Mouse (Mus musculus): ENCODE measurements at regions not wholly inside any gene's neighbourhood (a gene's known extent, or its start where the extent isn't known, plus 50 kb on each side); places are given as distances from the start of the nearest gene placed in this dataset.

DNA sequence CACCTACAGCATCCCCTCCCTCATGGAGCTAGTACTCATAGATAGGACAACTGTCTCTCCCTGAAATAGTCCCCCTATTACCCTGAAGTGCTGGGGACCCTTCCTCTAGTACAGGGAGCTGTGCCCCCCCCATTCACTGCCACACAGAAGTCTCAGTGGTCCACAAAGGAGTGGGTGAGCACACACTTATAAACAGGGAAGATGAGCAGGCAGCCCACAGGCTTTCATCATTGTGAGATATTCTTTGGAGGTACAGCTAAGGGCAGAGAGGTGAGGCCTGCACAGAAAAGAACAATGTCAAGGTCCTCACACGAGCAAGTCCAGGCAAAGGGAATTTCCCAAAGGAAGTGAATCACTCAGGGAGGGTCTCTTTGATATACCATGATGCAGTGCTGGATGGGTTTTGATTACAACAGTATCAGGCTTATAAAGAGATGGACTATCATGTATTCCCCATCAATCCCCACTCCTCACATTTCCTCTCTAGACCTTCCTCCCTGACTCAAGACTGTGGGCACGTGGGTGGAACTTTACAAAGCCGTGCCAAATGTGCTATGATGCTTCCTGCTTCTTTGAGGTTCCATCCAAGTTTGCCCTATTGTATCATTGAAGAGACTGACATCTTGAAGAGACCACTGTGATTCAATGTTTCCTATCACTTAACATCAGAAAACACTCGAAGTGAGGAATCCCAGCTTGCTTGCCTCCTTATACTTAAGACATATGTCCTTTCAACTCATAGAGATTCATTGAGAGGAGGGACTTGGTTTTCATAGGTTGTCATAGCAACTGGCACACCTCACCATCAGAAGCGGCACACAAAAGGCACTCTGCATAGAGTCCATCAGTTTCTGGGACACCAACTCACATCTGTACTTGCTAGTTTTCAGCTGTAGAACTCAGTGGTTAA is 104.2 kb upstream of the Bcl6 start:
- Histone ChIP-seq H3K27me3 (ENCODE audit: control insufficient read depth, insufficient read depth, low read length) (no peaks in the 10 kb centered on the region), H3K9me3 (replicated peaks; ENCODE audit: control insufficient read depth, low read length) (no peaks in the 10 kb centered on the region), H3K27ac (ENCODE audit: low read depth) (no peak overlapping the region), H3K4me1 (ENCODE audit: control insufficient read depth, insufficient read depth) (no peaks in the 10 kb centered on the region), H3K36me3 (replicated peaks; ENCODE audit: control insufficient read depth, insufficient read depth, low read length) (no peaks in the 10 kb centered on the region), H3K9ac (replicated peaks; ENCODE audit: low read depth, low read length) (no peak overlapping the region), H3K4me2 (ENCODE audit: low read depth, low read length) (no peak overlapping the region), H3K4me3 (ENCODE audit: low read depth, low read length) (no peak overlapping the region)
- DNase-seq (ENCODE audit: low spot score) (no peak), ATAC-seq (ENCODE audit: insufficient read depth, low read depth) (no peak)
- TF ChIP-seq CTCF (IDR thresholded peaks at IDR 0.05; ENCODE audit: low read depth) (no peak), EP300 (IDR thresholded peaks at IDR 0.05; ENCODE audit: low read depth) (no peak)
- WGBS: 70% methylated on average over 5 of the region's 5 CpGs

DNA sequence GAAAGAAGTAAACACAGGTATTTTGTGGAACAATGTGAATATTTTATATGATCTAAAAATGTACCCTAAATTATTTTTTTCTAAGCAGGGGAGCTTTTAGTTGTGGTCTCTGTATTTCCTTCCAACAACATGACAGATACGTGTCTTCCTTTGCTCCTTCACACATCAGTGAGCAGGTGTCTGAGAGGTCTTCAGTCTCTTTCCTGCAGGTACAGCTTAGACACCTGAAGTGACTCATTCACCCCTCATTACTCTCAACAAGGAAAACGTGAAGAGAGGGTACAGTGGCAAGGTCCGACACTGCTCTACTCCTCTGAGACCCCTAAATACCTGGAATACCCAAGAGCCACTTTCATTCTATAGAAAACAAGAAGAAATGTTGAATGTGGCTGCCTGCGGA is 103.5 kb upstream of the Bcl6 start:
- H3K4me3 ChIP-seq (ENCODE audit: low read depth, low read length): no peak overlapping the region
- TF ChIP-seq CTCF (IDR thresholded peaks at IDR 0.05; ENCODE audit: low read depth): no peak
- no peak for TF ChIP-seq EP300 (IDR thresholded peaks at IDR 0.05; ENCODE audit: low read depth)

DNA sequence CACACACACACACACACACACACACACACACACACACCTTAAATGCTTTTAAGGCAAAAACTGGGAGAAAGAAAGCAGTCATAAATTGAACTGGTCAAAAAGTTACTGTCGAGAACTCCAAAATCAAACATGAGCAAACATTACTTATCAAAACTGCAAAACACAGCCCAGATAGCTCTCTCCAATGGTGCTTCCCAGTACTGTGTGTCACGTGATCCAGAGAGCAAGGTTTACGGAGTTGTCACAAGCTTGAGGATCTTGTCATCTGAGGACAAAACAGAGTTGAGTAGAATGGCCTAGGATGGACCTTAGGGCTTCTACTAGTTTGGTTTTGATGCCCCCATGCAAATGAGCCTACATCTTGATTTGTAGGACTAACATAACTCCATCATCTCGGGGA is 102.3 kb upstream of the Bcl6 start:
- ATAC-seq (ENCODE audit: insufficient read depth, low read depth): no peak

More for the DNA sequence above, 103.5 kb upstream of the Bcl6 start:
- ATAC-seq (ENCODE audit: insufficient read depth, low read depth) (no peak), DNase-seq (ENCODE audit: low spot score) (no peak)
- H3K27ac ChIP-seq (ENCODE audit: low read depth): no peak overlapping the region
- no peaks in the 10 kb centered on the region for H3K36me3 ChIP-seq (replicated peaks; ENCODE audit: control insufficient read depth, insufficient read depth, low read length)
- H3K9me3 ChIP-seq (replicated peaks; ENCODE audit: control insufficient read depth, low read length): no peaks in the 10 kb centered on the region
- no peak overlapping the region for H3K4me2 ChIP-seq (ENCODE audit: low read depth, low read length)
- no peaks in the 10 kb centered on the region for H3K27me3 ChIP-seq (ENCODE audit: control insufficient read depth, insufficient read depth, low read length)
- WGBS: 85% methylated on average over 4 of the region's 4 CpGs
- H3K9ac ChIP-seq (replicated peaks; ENCODE audit: low read depth, low read length): no peak overlapping the region
- no peaks in the 10 kb centered on the region for H3K4me1 ChIP-seq (ENCODE audit: control insufficient read depth, insufficient read depth)

DNA sequence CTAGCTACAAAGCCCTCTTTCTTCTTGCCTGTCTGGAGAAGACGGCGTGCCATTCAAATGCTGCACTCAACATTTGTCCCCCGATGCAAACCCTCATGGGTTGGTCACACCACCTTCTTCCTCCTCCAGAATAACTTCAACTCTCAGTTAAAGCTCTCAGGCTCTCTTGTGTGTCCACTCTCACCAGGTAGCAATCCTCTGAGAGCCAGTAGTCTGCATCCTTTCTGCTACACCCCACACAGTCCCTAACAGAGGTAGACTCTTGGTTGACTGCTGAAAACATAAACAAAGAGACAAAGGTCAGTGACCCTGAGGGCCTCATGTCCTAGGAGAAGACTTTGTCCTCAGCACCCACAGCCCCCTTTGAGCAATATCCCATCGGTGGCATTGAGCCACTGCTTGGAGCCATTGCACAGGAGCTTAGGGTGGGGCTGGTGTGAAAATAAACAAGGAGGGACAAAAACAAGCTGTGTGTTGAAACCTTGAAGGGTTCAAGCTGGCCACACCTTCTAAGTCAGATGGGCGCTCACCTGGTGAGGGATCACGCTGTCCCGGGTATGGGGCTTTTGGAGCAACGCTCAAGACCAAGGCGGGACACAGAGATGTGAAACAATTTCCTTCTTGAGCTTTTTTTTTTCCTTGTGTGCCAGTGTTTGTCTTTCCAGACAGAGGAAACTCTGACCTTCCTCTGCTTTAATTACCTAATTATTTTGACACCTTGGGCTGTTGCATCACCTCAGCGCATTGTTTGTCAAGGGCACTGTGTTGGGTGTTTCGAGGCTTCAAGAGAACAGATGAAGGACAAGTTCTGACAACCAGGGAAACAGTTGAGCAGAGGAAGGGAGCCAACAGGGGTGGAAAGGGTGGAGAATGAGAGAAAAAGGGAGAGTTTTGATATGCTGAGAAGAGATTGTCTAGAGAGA is 101.4 kb upstream of the Bcl6 start:
- Histone ChIP-seq H3K36me3 (replicated peaks; ENCODE audit: control insufficient read depth, insufficient read depth, low read length) (no peaks in the 10 kb centered on the region), H3K9ac (replicated peaks; ENCODE audit: low read depth, low read length) (no peak overlapping the region), H3K4me3 (ENCODE audit: low read depth, low read length) (no peak overlapping the region), H3K4me1 (ENCODE audit: control insufficient read depth, insufficient read depth) (no peaks in the 10 kb centered on the region), H3K27ac (ENCODE audit: low read depth) (no peak overlapping the region), H3K4me2 (ENCODE audit: low read depth, low read length) (no peak overlapping the region), H3K27me3 (ENCODE audit: control insufficient read depth, insufficient read depth, low read length) (no peaks in the 10 kb centered on the region), H3K9me3 (replicated peaks; ENCODE audit: control insufficient read depth, low read length) (no peaks in the 10 kb centered on the region)
- DNase-seq (ENCODE audit: low spot score) (no peak), ATAC-seq (ENCODE audit: insufficient read depth, low read depth) (no peak)
- WGBS: 79% methylated on average over 11 of the region's 11 CpGs
- TF ChIP-seq CTCF (IDR thresholded peaks at IDR 0.05; ENCODE audit: low read depth): no peak
- no peak for TF ChIP-seq EP300 (IDR thresholded peaks at IDR 0.05; ENCODE audit: low read depth)

More for the DNA sequence above, 102.3 kb upstream of the Bcl6 start:
- DNase-seq (ENCODE audit: low spot score): no peak
- no peak for TF ChIP-seq EP300 (IDR thresholded peaks at IDR 0.05; ENCODE audit: low read depth)
- no peak overlapping the region for H3K9ac ChIP-seq (replicated peaks; ENCODE audit: low read depth, low read length)
- no peak overlapping the region for H3K4me3 ChIP-seq (ENCODE audit: low read depth, low read length)
- H3K27ac ChIP-seq (ENCODE audit: low read depth): no peak overlapping the region
- WGBS: 77% methylated on average over 4 of the region's 4 CpGs
- H3K27me3 ChIP-seq (ENCODE audit: control insufficient read depth, insufficient read depth, low read length): no peaks in the 10 kb centered on the region
- no peaks in the 10 kb centered on the region for H3K4me1 ChIP-seq (ENCODE audit: control insufficient read depth, insufficient read depth)
- no peak overlapping the region for H3K4me2 ChIP-seq (ENCODE audit: low read depth, low read length)
- no peaks in the 10 kb centered on the region for H3K9me3 ChIP-seq (replicated peaks; ENCODE audit: control insufficient read depth, low read length)
- no peaks in the 10 kb centered on the region for H3K36me3 ChIP-seq (replicated peaks; ENCODE audit: control insufficient read depth, insufficient read depth, low read length)

DNA sequence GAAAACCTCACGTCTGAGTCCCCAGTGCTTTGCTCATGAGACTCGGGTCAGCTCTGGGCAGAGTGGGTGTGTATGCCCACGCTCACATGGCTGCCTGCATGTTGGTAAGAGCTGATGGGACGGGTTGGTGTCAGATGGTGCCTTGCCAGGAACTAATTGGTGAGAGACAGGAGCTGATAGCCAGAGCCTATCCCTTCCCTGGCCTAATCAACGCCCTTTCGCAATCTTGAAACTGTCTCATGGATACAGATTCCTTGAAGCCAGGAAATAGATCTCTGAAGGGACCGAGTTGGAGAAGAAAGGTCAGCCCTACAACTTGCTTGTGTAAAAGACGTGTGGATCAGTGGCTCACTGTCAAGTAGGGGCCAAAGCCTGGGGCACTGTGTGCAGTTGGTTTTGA is 95.3 kb upstream of the Bcl6 start:
- Histone ChIP-seq H3K4me2 (ENCODE audit: low read depth, low read length) (no peak overlapping the region), H3K36me3 (replicated peaks; ENCODE audit: control insufficient read depth, insufficient read depth, low read length) (no peaks in the 10 kb centered on the region), H3K9me3 (replicated peaks; ENCODE audit: control insufficient read depth, low read length) (no peaks in the 10 kb centered on the region), H3K4me1 (ENCODE audit: control insufficient read depth, insufficient read depth) (no peaks in the 10 kb centered on the region), H3K4me3 (ENCODE audit: low read depth, low read length) (no peak overlapping the region), H3K27ac (ENCODE audit: low read depth) (no peak overlapping the region), H3K27me3 (ENCODE audit: control insufficient read depth, insufficient read depth, low read length) (no peaks in the 10 kb centered on the region), H3K9ac (replicated peaks; ENCODE audit: low read depth, low read length) (no peak overlapping the region)
- TF ChIP-seq CTCF (IDR thresholded peaks at IDR 0.05; ENCODE audit: low read depth) (no peak), EP300 (IDR thresholded peaks at IDR 0.05; ENCODE audit: low read depth) (no peak)
- ATAC-seq (ENCODE audit: insufficient read depth, low read depth): no peak
- no peak for DNase-seq (ENCODE audit: low spot score)
- WGBS: 54% methylated on average over 8 of the region's 8 CpGs

All from heart, postnatal 0 days (tissue).